Mouse (Mus musculus): ENCODE measurements around the gene Fam221a. TPM values are rescaled to one million over a fixed set of nuclear protein-coding genes. Genes with fewer than 3 reads are reported as not detected.

Fam221a gene
- total RNA-seq (2015; ENCODE audit: low replicate concordance) = 2.7 and 2.9 TPM in 2 replicates
- total RNA-seq (2017; ENCODE audit: low replicate concordance) = 1.1 and 2.2 TPM in 2 replicates

DNA sequence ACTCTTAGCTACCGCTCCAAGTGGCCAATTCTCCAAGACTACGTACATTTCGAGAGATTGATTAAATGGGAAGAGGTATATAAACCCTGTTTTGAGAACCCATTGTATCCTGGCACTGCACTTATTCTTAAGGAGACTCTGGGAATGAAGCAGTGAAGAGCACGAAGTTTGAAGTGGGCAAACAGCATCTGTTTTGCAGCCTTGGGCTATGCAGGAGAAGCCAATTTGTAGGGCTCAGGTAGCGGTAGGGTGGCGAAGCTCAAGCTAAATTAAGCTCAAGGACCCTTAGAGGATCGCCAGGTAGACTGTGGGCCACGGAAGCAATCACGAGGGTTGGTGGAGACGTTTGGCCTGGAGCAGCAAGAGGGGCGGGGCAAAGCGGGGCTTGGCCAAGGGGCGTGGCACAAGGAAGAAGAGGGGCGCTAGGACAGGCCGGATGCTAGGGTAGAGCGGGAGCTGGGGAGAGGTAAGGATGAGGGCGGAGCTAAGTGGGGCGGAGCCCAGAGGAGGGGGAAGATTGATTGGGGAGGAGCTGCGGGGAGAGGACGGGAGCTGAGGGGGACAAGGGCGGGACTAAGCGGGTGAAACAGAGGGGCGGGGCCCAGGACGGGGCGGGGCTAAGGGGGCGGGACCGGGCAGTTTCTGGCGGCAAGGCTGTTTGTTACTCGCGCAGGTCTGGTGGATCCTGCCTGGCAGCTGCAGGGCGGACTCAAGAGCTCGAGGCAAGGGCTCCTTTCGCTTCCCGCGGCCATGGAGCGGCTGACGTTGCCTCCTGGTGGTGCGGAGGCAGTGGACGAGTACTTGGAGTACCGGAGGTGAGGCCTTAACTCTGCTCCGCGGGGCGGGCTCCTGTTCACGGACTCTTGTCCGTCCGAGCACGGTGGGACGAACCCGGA is at the start of gene Fam221a:
Gene Fam221a, plus strand, starts transcription at position 581 of the 896 bp plus-strand sequence.
- ATAC-seq (replicated peaks; ENCODE audit: low FRiP score, poor library complexity, severe bottlenecking) = peak; percentile 96

GRCm38 (mm10) chr6:49318966-49319594 is 48.5 kb upstream of the Fam221a start, which contains the start of gene Ccdc126:
Ccdc126 (plus strand) TSS chr6:49319274.
- peak; percentile 95 for ATAC-seq (replicated peaks; ENCODE audit: low FRiP score, poor library complexity, severe bottlenecking)

DNA sequence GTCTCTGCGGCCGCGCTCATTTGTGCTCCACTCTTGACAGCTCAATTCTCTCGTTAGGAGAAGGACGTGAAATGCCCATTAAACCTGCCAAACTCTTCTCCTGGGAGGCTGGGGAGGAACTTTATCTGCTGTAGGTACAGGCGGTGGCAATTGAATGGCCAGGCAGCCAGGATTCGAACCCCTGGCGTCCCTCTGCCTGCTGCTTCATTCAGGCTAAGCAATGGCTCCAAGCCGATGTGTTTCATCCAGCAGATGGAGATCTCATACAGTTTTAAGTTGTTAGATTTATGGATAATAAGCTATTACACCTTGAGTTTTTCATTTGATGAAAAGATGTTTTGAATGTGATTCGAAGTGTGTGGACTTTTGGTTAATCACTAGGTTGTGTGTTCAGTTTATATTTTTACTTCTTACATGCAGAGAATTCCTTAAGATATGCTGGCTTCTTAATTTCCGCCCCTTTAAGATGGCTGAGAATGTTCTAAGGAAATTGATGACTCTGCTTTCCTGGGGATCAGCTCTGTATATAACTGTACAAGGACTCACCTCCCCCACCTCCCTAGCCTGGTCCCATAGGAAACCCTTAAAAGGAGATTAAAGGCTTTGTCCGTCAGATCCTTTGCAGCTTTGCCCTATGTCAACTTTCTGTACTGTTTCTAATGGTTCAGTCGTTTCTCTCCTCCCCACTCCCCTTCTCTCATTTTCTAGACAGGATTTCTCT is 47.8 kb upstream of the Fam221a start:
- no peak for ATAC-seq (replicated peaks; ENCODE audit: low FRiP score, poor library complexity, severe bottlenecking)

DNA sequence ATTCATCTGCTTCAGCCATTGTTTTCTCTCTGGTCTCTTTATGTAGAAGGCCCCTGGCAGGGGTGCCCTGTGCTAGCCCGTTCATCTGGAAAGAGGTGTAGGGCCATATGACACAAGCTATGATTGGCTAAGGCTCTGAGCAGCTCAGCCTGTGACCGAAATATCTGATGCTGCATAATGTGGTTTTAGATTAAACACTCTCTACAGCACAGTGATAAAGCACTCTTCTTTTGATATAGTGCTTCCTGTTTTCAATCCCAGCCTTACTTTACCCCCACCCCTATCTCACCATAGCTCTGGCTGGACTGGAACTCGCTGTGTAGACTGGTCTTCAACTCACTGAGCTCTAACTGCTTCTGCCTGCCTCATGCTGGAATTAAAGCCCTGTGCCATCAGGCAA is 46.2 kb upstream of the Fam221a start:
- ATAC-seq (replicated peaks; ENCODE audit: low FRiP score, poor library complexity, severe bottlenecking) = no peak

DNA sequence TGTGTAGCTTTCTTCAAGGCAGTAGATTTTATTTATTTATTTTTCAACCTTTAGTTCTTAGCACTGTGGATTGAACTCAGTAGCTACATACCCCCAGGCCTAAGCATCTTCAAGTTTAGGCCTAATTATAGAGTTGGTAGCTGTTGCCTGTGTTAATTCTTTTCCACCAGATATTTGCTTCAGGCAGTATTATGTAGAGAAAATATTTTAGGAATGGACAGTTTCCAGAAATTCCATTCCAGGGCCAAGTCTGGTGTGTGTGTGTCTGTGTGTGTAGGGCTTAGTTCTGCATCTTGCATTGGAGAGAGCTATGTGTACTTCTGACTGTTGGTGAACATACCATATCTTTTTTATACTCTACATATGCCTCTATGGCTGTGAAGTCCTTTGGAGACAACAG is 45.5 kb upstream of the Fam221a start:
- no peak for ATAC-seq (replicated peaks; ENCODE audit: low FRiP score, poor library complexity, severe bottlenecking)

DNA sequence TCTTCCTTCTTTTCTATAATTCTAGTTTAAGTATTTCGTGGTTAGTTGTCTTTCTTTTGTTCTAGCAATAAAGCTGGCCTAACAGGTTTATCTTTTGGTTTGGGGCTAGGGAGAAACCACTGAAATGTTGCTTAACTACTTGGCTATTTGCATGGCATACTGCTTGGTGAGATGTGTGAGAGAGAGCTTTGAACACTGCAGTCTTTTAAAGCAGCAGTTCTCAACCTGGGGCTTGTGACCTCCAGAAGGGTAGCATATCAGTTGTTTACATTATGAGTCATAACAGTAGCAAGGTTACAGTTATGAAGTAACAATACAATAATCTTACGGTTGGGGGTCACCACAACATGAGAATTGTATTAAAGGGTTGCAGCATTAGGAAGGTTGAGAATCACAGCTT is 44.6 kb upstream of the Fam221a start:
- no peak for ATAC-seq (replicated peaks; ENCODE audit: low FRiP score, poor library complexity, severe bottlenecking)

DNA sequence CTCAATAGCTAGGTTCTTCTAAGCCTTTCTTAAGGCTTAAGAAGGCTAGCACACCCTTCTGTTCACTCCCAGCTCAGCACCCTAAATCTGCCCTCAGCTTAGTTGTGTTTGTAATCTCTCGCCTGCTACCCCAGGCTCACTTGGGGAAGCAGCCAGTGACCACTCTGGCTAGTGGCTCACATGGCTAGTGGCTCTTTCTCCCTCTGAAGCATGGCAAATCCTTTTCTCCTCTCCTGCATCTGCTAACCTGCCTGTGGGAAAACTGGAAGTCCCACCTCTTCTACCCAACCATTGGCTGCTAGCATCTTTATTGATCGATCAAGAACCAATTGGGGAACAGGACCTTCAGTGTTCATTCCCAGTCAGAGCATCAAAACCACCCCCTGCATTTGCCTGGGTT is 43.0 kb upstream of the Fam221a start:
- no peak for ATAC-seq (replicated peaks; ENCODE audit: low FRiP score, poor library complexity, severe bottlenecking)

DNA sequence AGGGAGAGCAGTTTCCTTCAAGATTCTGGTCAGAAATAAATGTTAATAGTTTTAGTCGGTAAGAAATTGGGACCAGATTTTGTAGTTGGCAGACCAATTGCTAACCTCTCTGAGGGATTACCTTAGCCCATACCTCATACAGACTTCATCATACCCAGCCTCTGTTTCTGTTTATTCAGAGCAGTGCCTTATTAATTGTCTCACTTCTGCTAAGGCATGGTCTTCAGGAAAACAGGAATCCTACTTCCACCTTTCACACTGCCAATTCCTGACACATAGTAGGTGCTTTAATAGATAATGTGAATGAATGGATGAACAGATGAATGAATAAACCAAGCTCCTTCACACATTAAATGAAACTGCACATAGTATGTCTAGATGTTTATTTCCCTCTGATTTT is 42.2 kb upstream of the Fam221a start:
- no peak for ATAC-seq (replicated peaks; ENCODE audit: low FRiP score, poor library complexity, severe bottlenecking)

GRCm38 (mm10) chr6:49326846-49327245 is 40.7 kb upstream of the Fam221a start:
- no peak for ATAC-seq (replicated peaks; ENCODE audit: low FRiP score, poor library complexity, severe bottlenecking)

GRCm38 (mm10) chr6:49331369-49332059 is 36.0 kb upstream of the Fam221a start:
- no peak for ATAC-seq (replicated peaks; ENCODE audit: low FRiP score, poor library complexity, severe bottlenecking)

DNA sequence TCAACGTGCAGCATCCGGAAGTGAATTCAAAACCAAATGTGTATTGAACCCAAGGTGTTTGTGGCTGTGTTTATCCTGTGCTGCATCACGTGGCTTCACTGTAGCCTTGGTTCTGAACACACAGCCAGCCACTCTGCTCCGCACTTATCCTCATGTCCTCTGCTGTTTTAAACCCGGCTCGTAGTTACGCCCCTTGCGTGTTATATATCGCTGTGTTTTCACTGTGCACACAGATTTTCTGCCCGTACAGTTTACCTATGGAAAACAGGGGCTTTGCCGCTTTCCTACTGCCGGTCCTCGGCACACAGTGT is 35.5 kb upstream of the Fam221a start:
- no peak for ATAC-seq (replicated peaks; ENCODE audit: low FRiP score, poor library complexity, severe bottlenecking)

DNA sequence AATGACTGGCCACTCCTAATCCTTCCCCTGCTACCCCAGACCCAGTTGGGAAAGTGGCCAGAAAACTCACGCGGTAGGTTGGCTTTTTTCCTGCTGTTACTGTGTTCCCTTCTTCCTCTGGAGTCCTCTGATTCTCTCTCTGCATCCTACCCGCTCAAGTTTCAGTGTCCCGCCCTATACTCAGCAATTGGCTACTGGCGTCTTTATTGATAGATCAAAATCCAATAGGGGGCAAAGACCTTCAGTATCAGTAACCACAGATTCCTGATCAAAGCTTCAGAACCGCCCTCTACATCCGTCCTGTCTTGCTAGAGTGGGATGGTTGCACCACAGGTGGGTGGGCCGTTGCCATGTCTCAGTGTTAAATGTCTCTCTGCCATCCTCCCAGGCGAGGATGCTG is 29.0 kb upstream of the Fam221a start:
- no peak for ATAC-seq (replicated peaks; ENCODE audit: low FRiP score, poor library complexity, severe bottlenecking)

DNA sequence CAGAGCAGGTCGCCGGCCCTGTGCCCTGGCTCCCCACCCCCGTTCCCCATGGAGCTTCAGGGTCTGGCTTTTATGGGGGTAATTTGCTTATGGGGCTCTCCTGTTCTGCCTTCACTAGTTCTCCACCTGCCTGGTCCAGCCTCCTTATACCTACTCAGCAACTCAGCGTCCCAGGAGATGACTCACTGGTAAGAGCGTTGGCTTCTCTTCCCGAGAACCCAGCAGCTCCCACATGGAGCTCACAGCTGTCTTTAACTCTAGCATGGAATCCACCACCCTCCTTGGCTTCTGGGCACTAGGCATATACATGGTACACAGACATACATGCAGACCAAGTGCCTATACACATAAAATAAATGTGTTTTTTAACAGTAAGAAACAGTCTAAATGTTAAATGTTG is 28.4 kb upstream of the Fam221a start:
- no peak for ATAC-seq (replicated peaks; ENCODE audit: low FRiP score, poor library complexity, severe bottlenecking)

GRCm38 (mm10) chr6:49343737-49344469 is 23.6 kb upstream of the Fam221a start:
- ATAC-seq (replicated peaks; ENCODE audit: low FRiP score, poor library complexity, severe bottlenecking) = no peak

DNA sequence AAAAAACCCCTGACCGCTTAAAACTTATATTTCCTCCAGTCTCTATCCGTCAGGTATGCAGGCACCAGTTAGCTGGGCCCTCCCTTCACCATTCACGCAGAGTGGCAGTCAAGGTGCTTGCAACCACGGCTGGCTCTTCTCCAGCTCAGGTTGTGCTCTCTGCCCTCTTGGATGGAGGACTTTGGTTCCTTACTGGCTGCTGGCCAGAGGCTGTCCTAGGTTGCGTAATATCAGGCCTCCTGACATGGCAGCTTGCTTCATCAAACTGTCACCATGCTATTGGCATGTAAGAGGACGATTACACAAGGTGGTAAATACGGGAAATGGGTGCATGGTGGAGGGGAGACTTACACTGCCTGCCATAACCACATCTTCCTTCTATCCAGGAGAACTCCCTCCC is 17.7 kb upstream of the Fam221a start:
- no peak for ATAC-seq (replicated peaks; ENCODE audit: low FRiP score, poor library complexity, severe bottlenecking)

DNA sequence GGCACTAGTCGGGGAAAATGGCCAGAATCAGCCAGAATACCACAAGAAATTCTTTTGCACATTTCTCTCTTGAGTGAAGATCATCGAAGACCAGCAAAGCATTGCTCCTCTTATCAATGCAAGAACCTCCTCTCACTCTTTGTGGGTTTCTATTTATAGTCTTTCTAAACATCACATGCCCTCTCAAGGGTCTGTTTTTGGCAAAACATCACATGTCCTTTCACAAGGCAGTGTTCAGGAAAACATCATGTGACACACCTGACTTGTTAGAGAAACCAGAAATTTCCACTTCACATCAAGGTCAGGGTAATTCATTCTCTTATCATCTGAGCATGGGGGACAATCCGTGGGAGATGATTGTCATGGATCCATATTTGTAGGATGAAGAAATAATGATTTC is 12.9 kb upstream of the Fam221a start:
- no peak for ATAC-seq (replicated peaks; ENCODE audit: low FRiP score, poor library complexity, severe bottlenecking)

DNA sequence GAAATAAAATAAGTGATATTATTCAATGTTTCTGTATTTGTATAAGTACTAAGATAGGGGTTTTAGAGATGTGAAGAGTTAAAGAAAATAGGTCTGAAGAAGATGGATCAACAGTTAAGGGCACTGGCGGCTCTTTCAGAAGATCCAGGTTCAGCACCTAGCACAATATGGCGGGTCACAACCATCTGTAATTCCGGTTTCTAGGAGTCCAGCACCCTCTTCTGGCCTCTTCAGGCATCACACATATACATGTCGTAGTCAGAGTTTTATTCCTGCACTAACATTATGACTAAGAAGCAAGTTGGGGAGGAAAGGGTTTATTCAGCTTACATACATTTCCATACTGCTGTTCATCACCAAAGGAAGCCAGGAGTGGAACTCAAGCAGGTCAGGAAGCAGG is 12.4 kb upstream of the Fam221a start:
- ATAC-seq (replicated peaks; ENCODE audit: low FRiP score, poor library complexity, severe bottlenecking) = no peak

DNA sequence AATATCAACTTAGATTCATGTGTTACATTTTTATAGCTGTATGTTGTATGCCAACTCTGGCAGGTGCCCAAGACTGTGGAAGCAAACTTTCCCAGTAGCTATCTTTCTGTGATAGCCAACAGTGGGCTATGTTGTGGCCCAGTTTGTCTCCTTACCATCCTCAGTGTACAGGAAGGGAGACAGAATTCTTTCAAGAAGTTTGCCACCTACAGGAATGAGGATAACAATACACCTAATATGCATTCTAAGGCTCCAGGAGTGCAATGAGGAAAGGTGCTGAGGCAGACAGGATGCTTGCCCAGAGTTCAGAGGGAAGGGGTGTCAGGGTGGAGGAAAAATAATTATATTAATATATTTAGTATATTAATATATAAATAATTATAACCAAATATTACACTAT is 7.1 kb upstream of the Fam221a start:
- no peak for ATAC-seq (replicated peaks; ENCODE audit: low FRiP score, poor library complexity, severe bottlenecking)

DNA sequence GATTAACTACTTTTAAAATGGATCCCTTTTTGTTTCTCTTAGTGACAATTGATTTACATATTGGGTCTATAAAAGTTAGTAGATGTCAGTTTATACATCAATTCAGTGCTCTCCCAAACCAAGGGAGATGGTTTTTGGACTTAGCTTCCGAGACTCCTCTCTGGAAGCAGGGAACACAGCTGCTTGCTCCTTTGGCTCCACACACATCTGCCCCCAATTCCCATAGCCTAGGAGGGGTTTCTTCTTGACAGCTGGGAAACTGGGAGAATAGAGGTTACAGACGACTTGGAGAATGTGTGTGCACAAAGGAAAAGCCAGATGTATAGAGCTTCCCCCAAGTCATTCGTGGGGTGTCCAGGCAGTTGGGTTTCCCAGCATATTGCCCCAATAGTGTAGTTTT is 673 bp downstream of the Fam221a start:
- no peak for ATAC-seq (replicated peaks; ENCODE audit: low FRiP score, poor library complexity, severe bottlenecking)

DNA sequence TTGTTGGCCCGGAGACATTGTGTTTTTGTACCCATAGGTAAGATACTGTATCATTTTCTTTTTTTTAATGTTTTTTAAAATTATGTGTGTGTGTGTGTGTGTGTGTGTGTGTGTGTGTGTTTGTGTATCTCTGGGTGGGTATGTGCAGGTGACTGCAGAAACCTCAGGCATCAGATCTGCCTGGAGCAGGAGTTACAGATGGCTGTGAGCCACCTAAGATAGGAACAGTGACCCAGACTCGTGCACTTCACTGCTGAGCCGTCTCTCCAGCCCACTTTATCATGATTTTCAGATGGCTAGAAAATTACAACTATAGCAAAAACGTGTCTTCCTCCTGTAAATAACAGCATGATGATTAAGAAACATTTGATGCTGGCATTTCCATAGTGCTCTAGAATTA is 5.2 kb downstream of the Fam221a start:
- ATAC-seq (replicated peaks; ENCODE audit: low FRiP score, poor library complexity, severe bottlenecking) = no peak
